Mouse (Mus musculus): ENCODE measurements around the gene Grem2. TPM values are rescaled to one million over a fixed set of nuclear protein-coding genes. Genes with fewer than 3 reads are reported as not detected.

Grem2 gene
- polyA plus RNA-seq (2017; shearing (Covaris generic)): not detected

GRCm38 (mm10) chr1:174921298-174921955 lies at the start of gene Grem2:
Gene Grem2, minus strand, starts transcription at chr1:174921819.

